Mouse (Mus musculus): ENCODE data around the gene Agtr1a. TPM values are rescaled to one million over a fixed set of nuclear protein-coding genes. Genes with fewer than 3 reads are reported as not detected.

Agtr1a gene
- polyA plus RNA-seq, 1 experiment: 2.2 TPM

Other genes with a start within 250 kb of the Agtr1a start
- 9.5 and 13.9 TPM in 2 replicates for gene Mboat1, start 200.0 kb upstream of the Agtr1a start, polyA plus RNA-seq (2012; rRNA removed)
- 174 and 224 TPM in 2 replicates for gene Uqcrfs1, start 208.9 kb downstream of the Agtr1a start, polyA plus RNA-seq (2012; rRNA removed)